Mouse (Mus musculus) cerebral cortex, adult 2 months (tissue): ENCODE results near the gene Alas2.

Experiments used
- WGBS: fragments of 180-500 bp; shearing (Covaris S2); methylation state at CpG from one replicate; pipeline ENCODE4 v1.1.7; 2018; 5-methylcytosine and 5-hydroxymethylcytosine counted together

Gene Alas2

DNA sequence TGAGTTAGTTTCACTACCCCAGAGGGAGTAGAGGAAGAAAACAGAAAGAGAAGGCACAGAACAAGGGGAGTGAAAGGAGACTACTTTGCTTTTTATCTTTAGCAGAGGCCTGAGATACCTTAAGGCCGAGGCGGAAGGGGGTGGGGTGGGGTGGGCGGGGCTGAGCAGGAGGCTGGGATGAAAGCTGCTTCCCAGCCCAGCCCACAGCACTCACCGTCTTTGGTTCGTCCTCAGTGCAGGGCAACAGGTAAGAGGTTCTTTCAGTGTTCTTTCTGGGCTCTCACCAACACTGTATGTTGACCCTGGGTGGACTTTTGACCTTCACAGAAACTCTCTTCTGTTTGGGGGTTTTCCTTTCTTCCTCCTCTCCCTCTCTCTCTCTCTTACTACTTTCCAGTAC, at the start of gene Alas2:
Alas2 (plus strand) TSS at position 137 of the 400 bp plus-strand sequence.
- 69% methylated on average over 5 of the region's 5 CpGs for WGBS

- WGBS = 58% methylated on average over 6 of the region's 6 CpGs
Observed at GRCm38 (mm10) chrX:150508696-150509095, 38.5 kb upstream of the Alas2 start.

- 46% methylated on average over 4 of the region's 4 CpGs for WGBS
Observed at GRCm38 (mm10) chrX:150510631-150511030, 36.5 kb upstream of the Alas2 start.

- WGBS = 56% methylated on average over 6 of the region's 6 CpGs
Observed at GRCm38 (mm10) chrX:150511274-150511673, 35.9 kb upstream of the Alas2 start.

GRCm38 (mm10) chrX:150514127-150514526, 33.0 kb upstream of the Alas2 start:
- 56% methylated on average over 1 of the region's 1 CpGs for WGBS

- 94% methylated on average over 1 of the region's 1 CpGs for WGBS
Observed at GRCm38 (mm10) chrX:150516477-150516876, 30.7 kb upstream of the Alas2 start.

GRCm38 (mm10) chrX:150540111-150540510, 7.1 kb upstream of the Alas2 start:
- 93% methylated on average over 2 of the region's 2 CpGs for WGBS

DNA sequence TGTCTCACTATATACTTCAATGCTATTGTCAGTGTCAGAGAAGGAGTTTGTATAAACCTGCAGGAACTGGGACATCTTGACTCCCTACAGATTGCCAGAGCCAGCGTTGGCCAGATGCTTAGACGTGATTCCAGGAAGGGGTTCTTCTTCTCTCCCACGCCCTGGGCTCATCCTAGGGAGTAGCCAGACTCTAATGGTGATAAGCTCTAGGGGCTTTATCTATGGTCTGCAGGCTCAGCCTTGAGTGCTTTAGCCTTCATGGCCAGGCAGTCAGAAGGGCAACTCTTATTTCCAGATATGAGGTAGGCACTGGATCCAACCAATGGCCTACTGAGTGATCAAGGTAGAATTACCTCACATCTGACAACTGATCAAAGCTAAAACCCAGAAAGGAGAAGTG, 2.5 kb downstream of the Alas2 start:
- 93% methylated on average over 3 of the region's 3 CpGs for WGBS

DNA sequence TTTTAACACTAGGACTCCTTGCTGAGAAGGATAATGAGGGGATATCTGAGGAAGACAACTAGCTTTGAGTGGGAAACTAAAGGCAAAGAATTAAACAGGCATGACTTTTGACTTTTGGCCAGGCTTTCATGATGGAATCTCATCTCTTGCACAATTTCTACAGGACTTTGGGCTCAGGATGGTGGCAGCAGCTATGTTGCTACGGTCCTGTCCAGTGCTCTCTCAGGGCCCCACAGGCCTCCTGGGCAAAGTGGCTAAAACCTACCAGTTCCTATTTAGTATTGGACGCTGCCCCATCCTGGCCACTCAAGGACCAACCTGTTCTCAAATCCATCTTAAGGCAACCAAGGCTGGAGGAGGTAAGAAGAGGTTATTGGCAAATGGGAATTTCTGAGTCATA, 4.8 kb downstream of the Alas2 start:
- WGBS = 94% methylated on average over 2 of the region's 2 CpGs

GRCm38 (mm10) chrX:150554032-150554431, 6.9 kb downstream of the Alas2 start:
- WGBS = 79% methylated on average over 3 of the region's 3 CpGs

DNA sequence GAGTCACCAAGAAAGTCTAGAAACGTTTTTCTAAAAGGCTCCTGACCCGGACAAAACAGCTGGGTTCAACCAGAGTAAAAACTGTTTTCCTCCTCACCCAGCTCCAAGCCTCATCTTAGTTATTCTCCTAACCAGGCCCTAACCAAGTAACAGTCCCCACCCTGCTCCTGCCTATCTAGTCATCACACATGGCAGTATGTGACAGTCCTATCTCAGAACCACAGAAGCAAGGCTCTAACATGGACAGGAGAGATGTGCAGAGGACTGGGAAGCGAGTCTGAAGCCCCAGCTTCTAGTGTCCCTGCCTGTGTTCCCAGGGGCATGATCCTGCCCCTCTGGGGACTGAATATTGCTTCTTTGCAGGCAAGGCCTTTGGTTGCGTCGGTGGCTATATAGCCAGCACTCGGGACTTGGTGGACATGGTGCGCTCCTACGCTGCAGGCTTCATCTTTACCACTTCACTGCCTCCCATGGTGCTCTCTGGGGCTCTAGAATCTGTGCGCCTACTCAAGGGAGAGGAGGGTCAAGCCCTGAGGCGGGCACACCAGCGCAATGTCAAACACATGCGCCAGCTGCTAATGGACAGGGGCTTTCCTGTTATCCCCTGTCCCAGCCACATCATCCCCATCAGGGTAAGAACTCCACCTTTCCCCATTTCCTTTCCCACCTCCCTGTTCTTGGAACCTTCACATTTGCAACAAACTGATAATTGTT, 17.6 kb downstream of the Alas2 start:
- 94% methylated on average over 12 of the region's 12 CpGs for WGBS

DNA sequence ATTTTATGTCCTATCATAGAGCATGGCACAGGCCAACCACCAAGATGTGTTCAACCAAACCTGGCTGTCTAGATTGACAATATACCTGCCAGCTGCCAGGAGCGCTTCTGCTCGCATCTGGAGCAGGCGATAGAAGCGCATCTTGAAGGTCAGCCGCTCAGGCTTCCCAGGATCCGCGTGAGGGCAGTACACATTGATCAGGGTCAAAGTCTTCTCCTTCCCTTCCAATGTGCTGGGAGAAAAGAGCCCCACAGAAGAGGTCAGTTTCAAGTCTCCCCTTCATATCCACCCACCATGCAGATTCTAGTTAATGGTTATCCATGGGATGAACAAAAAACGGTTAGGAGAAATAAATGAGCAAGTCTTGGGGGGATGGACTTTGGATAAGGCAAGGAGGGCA, 37.9 kb downstream of the Alas2 start:
- 96% methylated on average over 8 of the region's 8 CpGs for WGBS

DNA sequence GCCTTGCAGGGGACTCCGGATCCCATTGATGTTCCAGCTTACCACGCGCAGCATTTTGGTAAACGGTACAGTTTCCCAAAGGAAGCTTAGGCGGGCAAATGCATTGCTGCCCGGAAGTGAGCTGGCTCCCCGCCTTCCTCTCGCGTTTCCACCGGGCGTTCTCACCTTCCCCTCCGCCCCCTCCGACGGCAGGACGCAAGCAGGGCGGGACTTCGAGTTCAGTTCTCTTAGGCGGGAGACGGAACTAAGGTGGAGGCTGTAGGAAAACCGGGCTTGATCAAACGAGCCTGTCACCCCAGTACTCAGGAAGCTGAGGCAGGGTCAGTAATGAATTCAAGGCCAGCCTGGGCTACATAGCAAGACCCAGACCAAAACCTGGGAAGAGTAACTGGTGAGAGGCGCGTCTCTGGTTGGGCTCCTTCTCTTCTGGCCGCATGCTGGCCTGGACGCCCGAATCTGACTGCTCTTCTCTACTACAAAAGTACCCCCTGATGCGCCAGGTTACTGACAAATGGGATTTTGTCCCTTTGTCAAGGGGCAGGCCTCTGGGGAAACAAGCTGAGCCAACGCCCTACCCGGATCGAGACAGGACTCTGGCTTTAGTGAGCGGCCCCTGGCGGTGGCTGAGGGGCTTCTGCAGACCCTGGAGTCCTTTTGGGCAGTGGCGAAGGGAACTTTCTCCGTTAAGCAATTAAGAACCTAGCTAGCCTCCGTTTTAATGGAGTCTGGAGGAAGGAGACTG, 41.0 kb downstream of the Alas2 start, which contains the start of gene Pfkfb1:
Pfkfb1 (plus strand) TSS at position 207 of the 742 bp plus-strand sequence.
- 6% methylated on average over 35 of the region's 35 CpGs for WGBS

- WGBS = 69% methylated on average over 5 of the region's 5 CpGs
Observed at GRCm38 (mm10) chrX:150589696-150590095, 42.5 kb downstream of the Alas2 start, which contains the start of gene Apex2. Gene Apex2, minus strand, starts transcription at chrX:150589868.

GRCm38 (mm10) chrX:150593266-150594035, 46.3 kb downstream of the Alas2 start:
- 83% methylated on average over 12 of the region's 12 CpGs for WGBS

GRCm38 (mm10) chrX:150594176-150594575, 47.0 kb downstream of the Alas2 start:
- 91% methylated on average over 3 of the region's 3 CpGs for WGBS

DNA sequence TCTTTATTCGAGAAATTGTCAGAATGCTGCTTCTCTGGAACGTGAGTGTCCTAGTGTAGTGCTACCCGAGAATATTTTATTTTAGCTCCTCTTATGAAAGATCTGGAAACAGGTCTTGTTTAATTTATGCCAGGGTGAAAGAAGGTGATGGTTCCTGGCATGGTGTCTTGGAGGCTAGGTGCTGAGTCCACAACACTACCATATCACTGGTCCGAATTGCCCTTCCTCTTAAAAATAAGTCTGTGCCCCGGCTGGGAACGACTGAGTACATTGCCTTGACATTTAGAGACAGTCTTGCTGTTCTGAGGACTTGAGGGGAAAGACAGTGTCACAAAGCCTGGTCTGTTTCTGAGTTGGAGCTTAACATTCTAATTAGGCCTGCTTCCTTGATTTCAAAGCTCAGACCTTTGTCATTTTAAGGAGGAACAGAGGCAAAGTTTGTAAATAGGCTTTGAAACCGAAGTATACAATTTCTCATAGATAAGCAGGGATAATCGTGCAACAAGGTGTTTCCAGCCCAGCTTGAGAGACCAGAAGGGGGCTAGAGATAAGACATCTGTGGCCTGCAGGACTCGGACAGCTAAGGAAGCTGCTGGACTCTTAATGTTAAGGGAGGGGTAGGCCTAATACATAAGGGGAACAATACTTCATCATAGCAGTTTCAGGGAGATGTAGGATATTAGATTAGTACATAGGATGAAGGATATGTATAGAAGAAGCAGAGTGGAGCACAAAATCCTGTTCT, 48.0 kb downstream of the Alas2 start:
- WGBS = 74% methylated on average over 9 of the region's 9 CpGs

GRCm38 (mm10) chrX:150598882-150599281, 51.7 kb downstream of the Alas2 start:
- WGBS = 79% methylated on average over 2 of the region's 2 CpGs
